Mouse (Mus musculus) adrenal gland, postnatal 10 days (tissue): Measurements from ENCODE around the gene Slf2. TPM values are rescaled to one million over a fixed set of nuclear protein-coding genes. Genes with fewer than 3 reads are reported as not detected.

Experiments
- DNase-seq: peaks from one replicate; pipeline ENCODE4 v3.0.0; 2021; ENCODE audit warnings: mixed read lengths
- total RNA-seq, 2 experiments: library from RNA; stranded (reverse); gene quantifications; 2 replicates each; pipeline ENCODE4 v1.2.3; 2021

Slf2 gene
- total RNA-seq, 2 experiments from 2014 or later, result 22.6 to 31.5 TPM

GRCm38 (mm10) chr19:44984420-44984819 is 53.5 kb downstream of the Slf2 start:
- DNase-seq, result no peak

GRCm38 (mm10) chr19:44985159-44985988 is 54.4 kb downstream of the Slf2 start:
- DNase-seq, result no peak

DNA sequence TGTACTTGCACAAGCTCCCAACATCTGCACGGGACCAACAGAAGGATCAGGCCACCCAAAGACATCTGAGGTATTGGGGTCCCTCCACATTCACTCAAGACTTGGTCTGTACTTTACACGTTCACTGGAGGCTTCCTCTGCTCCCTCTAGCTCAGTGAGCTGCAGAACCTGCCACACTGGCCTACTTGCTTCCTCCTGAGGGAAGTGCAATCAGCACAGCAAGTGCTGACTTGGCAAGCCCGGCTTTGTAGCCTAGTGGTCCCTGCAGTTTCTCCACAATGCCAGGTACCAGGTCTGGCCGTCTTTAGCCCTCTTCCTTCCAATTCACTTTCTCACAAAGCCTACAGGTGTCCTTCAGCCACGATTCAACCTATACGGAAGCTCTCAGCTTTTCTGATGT is 56.1 kb downstream of the Slf2 start:
- no peak for DNase-seq

DNA sequence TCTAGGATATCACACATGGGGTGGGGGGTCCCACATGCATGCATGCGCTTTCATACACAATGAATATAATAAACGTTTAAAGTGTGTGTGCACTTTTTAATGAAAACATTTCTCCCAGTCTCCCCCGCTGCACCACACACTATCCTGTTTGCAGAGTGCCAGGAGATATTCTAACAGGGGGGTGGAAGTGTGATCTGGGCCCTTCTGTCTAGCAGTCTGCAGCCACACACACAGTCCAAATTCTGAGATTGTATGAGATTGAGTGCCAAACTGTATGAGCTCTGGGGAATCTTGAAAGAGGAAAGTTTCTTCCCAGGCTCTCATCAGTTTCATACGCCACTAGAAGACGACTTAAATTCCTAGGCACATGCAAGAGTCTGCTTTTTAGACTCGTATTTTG is 56.9 kb downstream of the Slf2 start:
- no peak for DNase-seq

DNA sequence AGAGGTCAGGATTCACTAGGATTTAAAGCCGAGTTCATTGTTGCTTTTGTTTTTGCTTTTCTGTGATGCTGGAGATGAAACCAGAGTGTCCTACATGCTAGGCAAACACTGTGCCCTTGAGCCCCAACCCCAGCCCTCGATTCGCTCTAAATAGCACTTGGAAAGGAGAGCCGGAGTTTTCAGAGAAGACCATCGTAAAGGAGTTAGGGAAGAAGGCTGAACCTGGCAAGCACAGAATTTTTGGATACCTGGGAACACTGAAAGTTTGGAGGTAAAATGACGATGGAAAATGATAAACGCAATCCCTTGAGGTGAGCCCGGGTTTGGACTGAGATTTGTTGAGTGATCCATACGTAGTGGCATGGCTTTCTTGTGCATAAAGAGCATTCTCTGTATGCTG is 57.4 kb downstream of the Slf2 start:
- DNase-seq, result no peak

- peak; percentile 62 for DNase-seq
Measured at GRCm38 (mm10) chr19:44988831-44989566, 58.0 kb downstream of the Slf2 start, which contains the start of gene Sema4g. Sema4g (plus strand) TSS chr19:44989101.

DNA sequence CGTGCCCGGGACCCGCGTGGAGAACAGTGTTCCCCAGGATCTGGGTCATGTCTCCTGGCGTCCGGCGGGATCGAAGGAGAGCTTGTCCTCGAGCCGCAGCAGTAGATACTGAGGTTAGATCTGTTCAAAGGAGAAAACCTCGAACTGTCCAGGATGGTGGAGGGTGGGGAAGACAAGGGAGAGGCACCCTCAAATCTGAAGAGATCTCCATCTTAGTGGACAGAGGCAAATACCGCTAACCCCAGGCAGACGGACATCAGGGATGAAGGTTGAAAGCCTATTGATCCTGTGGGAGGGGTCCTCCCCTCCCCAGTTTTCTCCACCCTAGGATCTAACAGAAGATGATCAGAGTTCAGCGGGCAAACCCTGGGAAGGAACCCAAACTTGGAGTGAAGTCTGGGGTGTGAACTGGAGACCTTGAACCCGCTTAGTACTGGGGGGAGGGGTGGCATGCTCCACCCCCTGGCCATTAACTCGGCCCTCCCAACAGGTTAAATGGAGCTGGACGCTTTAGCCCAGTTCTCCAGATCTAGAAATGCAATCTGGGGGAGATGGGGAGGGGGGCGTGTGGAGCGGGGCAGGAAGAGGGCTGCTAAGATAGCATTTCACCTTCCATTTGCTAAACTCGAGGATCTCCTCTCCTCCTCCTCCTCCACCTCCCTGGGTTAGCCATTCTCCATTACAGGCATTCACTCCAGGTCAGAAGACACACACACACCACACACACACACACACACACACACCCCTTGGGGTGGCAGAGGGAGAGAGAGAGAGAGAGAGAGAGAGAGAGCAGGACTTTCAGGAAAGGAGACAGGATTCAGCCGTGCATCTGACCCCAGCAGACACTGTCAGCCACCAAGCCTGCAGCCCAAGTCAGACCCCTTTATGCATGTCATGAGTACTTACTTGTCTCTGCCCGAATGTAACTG is 58.9 kb downstream of the Slf2 start:
- DNase-seq, result peak; percentile 42

DNA sequence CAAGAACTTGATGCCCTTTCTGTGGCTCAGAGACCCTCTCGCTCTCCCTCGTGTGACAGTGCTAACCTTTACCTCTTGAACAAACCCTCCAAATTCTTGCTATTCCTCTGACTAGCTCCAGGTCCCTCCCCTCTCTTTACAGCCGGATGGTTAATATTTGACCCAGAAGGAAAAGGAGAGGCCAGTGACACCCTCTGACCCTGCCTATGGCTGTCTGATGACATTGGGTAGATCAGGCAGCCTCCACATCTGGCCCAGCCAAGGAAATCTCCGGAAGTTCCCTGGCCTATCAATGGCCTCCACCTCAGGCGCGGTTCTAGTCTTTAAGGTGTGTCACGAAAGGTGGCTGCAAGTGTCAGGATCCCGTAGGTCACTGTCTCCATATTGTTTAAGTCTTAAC is 60.1 kb downstream of the Slf2 start:
- no peak for DNase-seq

GRCm38 (mm10) chr19:44992246-44992645 is 61.3 kb downstream of the Slf2 start:
- DNase-seq, result no peak

DNA sequence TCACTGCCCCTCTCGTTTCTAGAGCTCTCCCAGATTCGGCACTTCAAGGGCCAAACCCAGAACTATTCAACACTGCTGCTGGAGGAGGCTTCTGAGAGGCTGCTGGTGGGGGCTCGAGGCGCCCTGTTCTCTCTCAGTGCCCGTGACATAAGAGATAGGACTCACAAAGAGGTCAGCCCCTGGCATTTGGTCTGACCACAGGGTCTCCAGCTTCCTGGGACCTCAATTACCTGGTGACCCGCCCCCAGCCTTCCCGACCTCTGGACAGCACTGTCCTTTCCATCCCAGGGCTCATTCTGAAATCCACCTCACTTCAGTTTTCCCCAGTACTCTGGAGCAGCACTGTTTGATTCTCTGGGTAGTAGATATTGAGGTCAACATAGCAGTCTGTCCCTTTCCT is 61.8 kb downstream of the Slf2 start:
- no peak for DNase-seq

- no peak for DNase-seq
Measured at GRCm38 (mm10) chr19:44997786-44998185, 66.8 kb downstream of the Slf2 start.

DNA sequence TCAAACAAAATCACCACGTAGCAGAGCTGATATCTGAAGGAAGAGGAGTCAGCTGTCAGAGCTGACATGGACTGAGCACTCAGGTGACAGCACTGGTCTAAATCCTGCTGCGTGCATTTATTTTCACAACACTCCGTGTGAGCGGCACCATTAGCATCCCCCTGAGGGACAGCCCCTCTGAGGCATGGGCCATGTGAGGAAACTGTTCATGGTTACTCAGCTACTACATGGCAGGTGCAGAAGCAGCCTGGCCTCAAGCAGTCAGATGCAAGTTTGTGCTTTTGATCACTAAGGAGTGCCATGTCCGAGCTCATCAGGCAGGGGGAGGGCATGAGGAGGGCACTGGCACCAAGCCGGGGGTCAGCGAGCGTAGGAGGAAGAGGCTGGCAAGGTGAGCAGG is 68.7 kb downstream of the Slf2 start:
- DNase-seq, result no peak

DNA sequence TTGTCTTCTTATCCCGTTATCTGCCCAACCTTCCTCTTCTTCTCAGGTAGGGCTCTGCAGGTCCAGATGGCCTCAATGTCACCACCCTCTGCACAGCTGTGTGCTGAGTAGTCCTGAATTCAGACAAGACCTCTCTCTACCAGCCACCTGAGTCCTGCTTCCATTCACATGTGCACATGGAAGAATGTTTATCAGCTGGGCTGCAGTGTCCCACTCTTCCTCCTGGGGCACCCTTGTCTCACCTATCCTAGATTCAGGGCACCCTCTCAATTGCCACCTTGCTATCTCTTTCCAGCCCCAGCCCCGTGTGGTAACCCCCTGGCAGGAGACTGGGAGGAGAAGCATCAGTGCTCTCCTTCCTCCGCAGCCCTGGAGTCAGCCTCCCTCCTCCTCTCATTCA is 71.3 kb downstream of the Slf2 start:
- no peak for DNase-seq

DNA sequence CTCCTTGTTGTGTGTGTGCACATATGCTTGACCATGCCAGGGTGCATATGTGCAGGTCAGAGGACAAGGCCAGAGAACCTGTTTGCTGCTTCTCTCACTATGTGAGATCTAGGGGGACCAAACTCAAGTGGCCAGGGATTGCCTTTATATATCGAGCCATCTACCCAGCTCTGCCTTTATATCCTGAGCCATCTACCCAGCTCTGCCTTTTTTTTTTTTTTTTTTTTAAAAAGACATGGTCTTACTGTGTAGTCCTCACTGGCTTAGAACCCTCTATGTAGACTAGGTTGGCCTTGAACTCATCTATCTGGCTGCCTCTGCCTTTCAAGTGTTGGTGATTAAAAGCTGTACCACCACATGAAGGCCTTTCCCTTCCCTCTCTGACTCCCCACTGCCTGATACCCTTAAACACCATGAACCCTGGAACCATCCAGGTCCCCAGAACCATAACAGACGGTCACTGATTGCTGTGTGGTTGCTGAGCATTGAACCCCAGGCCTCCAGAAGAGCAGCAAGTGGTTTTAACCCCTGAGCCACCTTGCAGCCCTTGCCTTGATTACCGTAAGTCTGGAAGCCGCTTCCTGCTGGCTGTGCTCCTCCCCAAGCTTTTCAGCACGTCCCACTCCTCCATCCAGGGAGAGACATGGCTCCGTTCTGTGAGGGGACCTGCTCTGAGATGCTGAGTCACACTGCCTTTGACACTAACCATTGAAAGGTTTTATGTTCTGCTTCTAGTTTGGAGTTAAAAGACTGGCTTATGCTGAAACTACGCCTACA is 73.0 kb downstream of the Slf2 start:
- DNase-seq, result no peak

DNA sequence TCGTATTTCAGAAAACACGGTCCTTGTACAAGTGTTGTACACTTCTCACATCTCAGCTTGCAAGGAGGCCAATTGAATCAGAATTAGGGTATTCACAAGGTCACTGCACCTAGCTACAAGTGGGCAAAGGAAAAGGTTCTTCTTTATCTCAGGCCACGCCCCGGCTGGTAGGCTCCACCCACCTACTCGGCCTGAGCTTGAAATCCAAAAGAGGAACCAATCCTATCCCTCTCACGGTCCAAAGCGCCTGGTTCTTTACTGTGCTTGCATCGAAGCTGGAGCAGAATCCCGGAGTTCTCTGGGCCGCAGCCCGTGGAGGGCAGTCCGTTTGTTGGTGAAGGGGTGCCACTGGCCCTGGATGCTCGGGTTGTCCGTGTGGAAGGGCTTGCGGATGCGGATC is 74.5 kb downstream of the Slf2 start, which contains the start of gene Twnk:
Gene Twnk, plus strand, starts transcription at position 220 of the 400 bp plus-strand sequence.
- peak; percentile 77 for DNase-seq

GRCm38 (mm10) chr19:45005957-45006712 is 75.2 kb downstream of the Slf2 start, which contains the start of gene Mrpl43:
Mrpl43 (minus strand) TSS chr19:45006442.
- DNase-seq, result peak; percentile 99

DNA sequence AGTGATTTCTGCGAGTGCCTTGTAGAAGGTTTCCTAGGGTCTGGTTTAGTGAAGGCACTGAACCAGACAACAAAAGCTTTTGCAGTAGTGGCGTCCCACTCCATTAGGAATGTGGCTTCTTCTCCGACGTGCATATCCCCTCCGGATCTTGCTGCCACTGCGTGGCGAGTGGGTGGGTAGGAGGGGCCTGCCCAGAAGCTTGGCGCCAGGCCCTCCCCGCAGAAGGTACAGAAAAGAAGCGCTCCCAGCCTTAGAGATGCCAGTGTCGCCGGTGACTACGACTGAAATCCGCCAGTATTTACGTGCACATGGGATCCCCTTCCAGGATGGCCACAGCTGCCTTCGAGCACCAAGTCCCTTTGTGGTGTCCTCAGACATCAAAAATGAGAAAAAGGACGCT is 76.1 kb downstream of the Slf2 start:
- no peak for DNase-seq

- DNase-seq, result peak; percentile 83
Measured at GRCm38 (mm10) chr19:45007425-45008191, 76.7 kb downstream of the Slf2 start.

DNA sequence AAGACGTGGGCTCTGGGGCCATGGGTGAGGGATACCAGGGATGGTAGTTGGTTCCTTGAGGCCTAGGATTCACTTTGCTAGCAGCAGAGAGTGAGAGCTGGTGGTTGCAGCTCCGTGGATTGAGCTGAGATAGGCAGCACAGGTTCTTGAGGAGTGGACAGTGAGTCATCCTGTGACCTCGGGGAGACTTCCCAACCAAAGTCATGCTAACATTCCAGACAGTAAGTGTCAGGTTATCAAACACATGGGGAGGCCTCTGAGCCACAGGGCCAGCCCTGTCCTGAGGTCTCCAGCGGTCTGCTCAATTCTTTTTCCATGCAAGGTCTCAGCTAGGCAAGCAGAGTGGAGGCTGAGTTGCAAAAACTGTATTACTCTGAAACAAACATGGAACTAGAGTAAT is 79.7 kb downstream of the Slf2 start:
- peak; percentile 43 for DNase-seq

DNA sequence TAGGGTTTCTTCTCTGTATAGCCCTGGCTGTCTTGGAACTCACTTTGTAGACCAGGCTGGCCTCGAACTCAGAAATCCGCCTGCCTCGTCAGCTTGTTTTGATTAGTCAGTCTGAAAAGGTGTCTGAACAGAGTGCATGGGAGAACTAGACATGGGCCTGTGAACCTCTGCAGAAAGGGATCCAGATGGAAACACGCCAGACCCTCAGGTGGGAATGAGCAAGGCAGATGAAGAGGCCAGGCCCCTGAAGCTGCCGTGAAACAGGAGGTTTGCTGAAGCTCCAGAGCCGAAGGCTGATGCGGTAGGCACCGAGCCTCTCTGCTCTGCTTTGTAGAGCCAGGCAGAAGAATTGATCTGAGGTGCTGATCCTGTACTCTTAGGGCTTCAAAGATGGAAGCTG is 81.3 kb downstream of the Slf2 start:
- no peak for DNase-seq
